Mouse (Mus musculus) small intestine, adult 2 months (tissue): ENCODE data around the gene Gm14137. TPM values are rescaled to one million over a fixed set of nuclear protein-coding genes. Genes with fewer than 3 reads are reported as not detected.

Source experiments
- H3K27ac ChIP-seq: fragments of 200-500 bp; 2 replicates; pipeline ENCODE4 v1.5.1; 2012; ENCODE audit warnings: low read depth, low read length, control low read depth, inconsistent platforms; ENCODE audit not compliant: insufficient read depth
- H3K27me3 ChIP-seq: fragments of 200-500 bp; 2 replicates; pipeline ENCODE4 v1.6.1; 2012; ENCODE audit warnings: mild to moderate bottlenecking, moderate library complexity, low read length, inconsistent platforms; ENCODE audit not compliant: control insufficient read depth, insufficient read depth
- H3K36me3 ChIP-seq: fragments of 200-500 bp; 2 replicates; pipeline ENCODE4 v1.6.1; 2012; ENCODE audit warnings: mild to moderate bottlenecking, low read length, control low read depth, inconsistent platforms; ENCODE audit not compliant: control insufficient read depth, insufficient read depth
- H3K4me1 ChIP-seq: fragments of 200-500 bp; 2 replicates; pipeline ENCODE4 v1.6.1; 2012; ENCODE audit warnings: low read length, inconsistent platforms, mixed read lengths; ENCODE audit not compliant: control insufficient read depth, insufficient read depth, insufficient read length
- H3K4me3 ChIP-seq: fragments of 200-500 bp; 2 replicates; pipeline ENCODE4 v1.5.1; 2012; ENCODE audit warnings: low read depth, mild to moderate bottlenecking, control low read depth, inconsistent platforms, low read length, moderate library complexity
- CTCF ChIP-seq: fragments of 200-500 bp; IDR thresholded peaks from 2 replicates; pipeline ENCODE4 v1.5.1; 2012; ENCODE audit warnings: low read depth, mild to moderate bottlenecking, control low read depth, inconsistent platforms, low read length, moderate library complexity, mixed read lengths; ENCODE audit not compliant: insufficient replicate concordance, insufficient read length; ENCODE audit errors: extremely low read depth
- POLR2A ChIP-seq: fragments of 200-500 bp; IDR thresholded peaks from 2 replicates; pipeline ENCODE4 v1.6.1; 2012; ENCODE audit warnings: low read depth, mild to moderate bottlenecking, control low read depth, inconsistent platforms, low read length, moderate library complexity
- WGBS: fragments of 180-500 bp; shearing (Covaris S2); methylation state at CpG from one replicate; pipeline ENCODE4 v1.1.7; 2018; 5-methylcytosine and 5-hydroxymethylcytosine counted together
- polyA plus RNA-seq: library from polyadenylated mRNA; depleted of rRNA; stranded (reverse); fragments of >200 nt; gene quantifications from 2 replicates; pipeline ENCODE4 v1.2.3, GENCODE M21; 2012; rRNA removed

Gm14137 gene
- polyA plus RNA-seq, 1 experiment: 0.04 TPM

GRCm38 (mm10) chr2:119207961-119208343 is 33.6 kb downstream of the Gm14137 start:
- WGBS: 8% methylated on average over 6 of the region's 6 CpGs
- peaks cover 15% of the 10 kb centered on the region for H3K36me3 ChIP-seq
- H3K4me3 ChIP-seq: peak overlapping the region; percentile 67
- H3K4me1 ChIP-seq: peaks cover 5% of the 10 kb centered on the region; the same call in 1 of the 2 replicates
- no peak for TF ChIP-seq CTCF
- no peak for TF ChIP-seq POLR2A
- H3K27me3 ChIP-seq: no peaks in the 10 kb centered on the region
- H3K27ac ChIP-seq: peak overlapping the region; percentile 93

DNA sequence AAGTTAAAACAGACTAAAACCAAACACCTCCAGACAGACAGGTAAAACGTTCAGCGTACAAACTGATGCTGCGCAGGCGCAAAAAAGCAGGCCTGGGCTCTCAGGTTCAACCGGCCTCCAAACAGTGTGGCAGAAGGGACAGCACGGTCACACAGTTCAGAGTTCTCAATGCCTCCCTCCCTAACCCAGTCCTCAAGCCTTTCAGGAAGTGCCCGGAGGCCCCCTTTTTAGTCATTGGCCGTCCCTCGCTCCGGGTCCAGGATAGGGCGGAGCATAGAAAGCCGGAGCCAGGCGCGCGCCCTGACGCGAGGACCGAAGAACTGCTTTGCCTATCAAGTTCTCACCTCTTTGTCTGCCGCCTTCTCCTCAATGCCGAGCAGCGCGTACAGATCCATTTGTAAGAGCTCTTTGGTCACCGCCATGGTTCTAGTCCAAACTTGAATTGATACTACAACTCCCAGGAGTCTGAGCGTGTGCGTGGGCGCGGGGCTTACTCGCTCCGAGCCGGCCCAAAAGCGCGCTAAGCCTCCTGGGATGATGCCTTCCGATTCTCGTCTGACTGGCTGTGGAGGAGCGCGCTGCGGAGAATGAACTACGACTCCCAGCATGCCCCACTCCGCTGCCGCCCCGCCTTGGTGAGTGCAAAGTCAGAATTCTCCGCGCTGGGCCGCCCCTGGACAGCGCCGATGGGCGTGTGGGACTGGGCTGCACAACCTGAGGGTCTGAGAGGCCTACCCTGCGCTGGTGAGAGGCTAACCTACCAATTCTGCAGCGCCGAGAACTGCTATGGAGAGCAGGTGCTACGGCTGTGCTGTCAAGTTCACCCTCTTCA is 34.3 kb downstream of the Gm14137 start, which contains the start of the genes Zfyve19 and Dnajc17:
TSS of gene Zfyve19 (plus strand) at position 274 of the 832 bp plus-strand sequence.
TSS of gene Dnajc17 (minus strand) at position 452 of the 832 bp plus-strand sequence.
- Histone ChIP-seq H3K27me3 (no peaks in the 10 kb centered on the region), H3K36me3 (peaks cover 18% of the 10 kb centered on the region), H3K27ac (peak within 1 kb of the TSS; percentile 93), H3K4me1 (peaks cover 3% of the 10 kb centered on the region; the same call in 1 of the 2 replicates), H3K4me3 (peak within 1 kb of the TSS; percentile 67)
- TF ChIP-seq CTCF (no peak), POLR2A (peak; percentile 78)
- under 1% methylated on average over 51 of the region's 51 CpGs for WGBS

- Histone ChIP-seq H3K4me1 (peaks cover 3% of the 10 kb centered on the region; the same call in 1 of the 2 replicates), H3K4me3 (peak overlapping the region; percentile 67), H3K36me3 (peaks cover 20% of the 10 kb centered on the region), H3K27ac (0 out of 2 replicates have a peak overlapping the region, but pooled peaks have one; percentile 2), H3K27me3 (no peaks in the 10 kb centered on the region)
- no peak for TF ChIP-seq CTCF
- TF ChIP-seq POLR2A: no peak
- under 1% methylated on average over 13 of the region's 13 CpGs for WGBS
These were observed 34.8 kb downstream of the Gm14137 start for GRCm38 (mm10) chr2:119209176-119209507.

Other genes starting within 250 kb of the Gm14137 start
- 3.8 and 4.0 TPM in 2 replicates for gene Chst14, start 248.0 kb upstream of the Gm14137 start, polyA plus RNA-seq
- gene Ccdc32, start 145.1 kb upstream of the Gm14137 start, polyA plus RNA-seq: 3.9 and 10.0 TPM in 2 replicates
- 1.1 and 1.9 TPM in 2 replicates for gene Rpusd2, start 139.7 kb upstream of the Gm14137 start, polyA plus RNA-seq
- gene Knl1, start 127.4 kb upstream of the Gm14137 start, polyA plus RNA-seq: 0.11 and 0.15 TPM in 2 replicates
- 4.6 and 8.7 TPM in 2 replicates for gene Rad51, start 61.7 kb upstream of the Gm14137 start, polyA plus RNA-seq
- 26.2 and 57.3 TPM in 2 replicates for gene Rmdn3, start 17.5 kb upstream of the Gm14137 start, polyA plus RNA-seq
- gene Gchfr, start 6.7 kb upstream of the Gm14137 start, polyA plus RNA-seq: 35.0 and 107 TPM in 2 replicates
- 20.2 and 46.7 TPM in 2 replicates for gene Zfyve19, start 34.1 kb downstream of the Gm14137 start, polyA plus RNA-seq
- 1.5 and 2.9 TPM in 2 replicates for gene Dnajc17, start 34.3 kb downstream of the Gm14137 start, polyA plus RNA-seq
- gene Ppp1r14d, start 55.4 kb downstream of the Gm14137 start, polyA plus RNA-seq: 124 and 296 TPM in 2 replicates
- 139 and 367 TPM in 2 replicates for gene Spint1, start 62.9 kb downstream of the Gm14137 start, polyA plus RNA-seq
- gene Rhov, start 96.8 kb downstream of the Gm14137 start, polyA plus RNA-seq: 2.1 and 3.0 TPM in 2 replicates
- 11.3 and 22.9 TPM in 2 replicates for gene Vps18, start 114.2 kb downstream of the Gm14137 start, polyA plus RNA-seq
- gene Dll4, start 151.3 kb downstream of the Gm14137 start, polyA plus RNA-seq: 9.8 and 22.1 TPM in 2 replicates
- 5.8 and 6.9 TPM in 2 replicates for gene Chac1, start 176.7 kb downstream of the Gm14137 start, polyA plus RNA-seq